Mouse (Mus musculus): Measurements from ENCODE around the gene Trhr2. TPM values are rescaled to one million over a fixed set of nuclear protein-coding genes. Genes with fewer than 3 reads are reported as not detected.
"Not testable (repeated sequence)": the region's sequence is repeated elsewhere in the genome, so short reads cannot be mapped to it uniquely, and the experiment has no call there.

The Trhr2 gene
- polyA plus RNA-seq, 1 experiment, result not detected

GRCm38 (mm10) chr8:122334791-122335490 is 25.6 kb downstream of the Trhr2 start:
- DNase-seq (ENCODE audit: low read depth, low spot score), result no peak
- WGBS, result 95% methylated on average over 13 of the region's 13 CpGs

GRCm38 (mm10) chr8:122333531-122333930 is 27.0 kb downstream of the Trhr2 start:
- DNase-seq (ENCODE audit: low read depth, low spot score), result no peak
- 90% methylated on average over 7 of the region's 7 CpGs for WGBS

GRCm38 (mm10) chr8:122332753-122333506 is 27.6 kb downstream of the Trhr2 start:
- WGBS, result 62% methylated on average over 6 of the region's 6 CpGs

GRCm38 (mm10) chr8:122331134-122331523 is 29.4 kb downstream of the Trhr2 start:
- no peak for DNase-seq (ENCODE audit: low read depth, low spot score)
- WGBS, result 81% methylated on average over 3 of the region's 3 CpGs

More at GRCm38 (mm10) chr8:122332753-122333506, 27.6 kb downstream of the Trhr2 start:
- peak; percentile 53 for DNase-seq (ENCODE audit: low read depth, low spot score)

DNA sequence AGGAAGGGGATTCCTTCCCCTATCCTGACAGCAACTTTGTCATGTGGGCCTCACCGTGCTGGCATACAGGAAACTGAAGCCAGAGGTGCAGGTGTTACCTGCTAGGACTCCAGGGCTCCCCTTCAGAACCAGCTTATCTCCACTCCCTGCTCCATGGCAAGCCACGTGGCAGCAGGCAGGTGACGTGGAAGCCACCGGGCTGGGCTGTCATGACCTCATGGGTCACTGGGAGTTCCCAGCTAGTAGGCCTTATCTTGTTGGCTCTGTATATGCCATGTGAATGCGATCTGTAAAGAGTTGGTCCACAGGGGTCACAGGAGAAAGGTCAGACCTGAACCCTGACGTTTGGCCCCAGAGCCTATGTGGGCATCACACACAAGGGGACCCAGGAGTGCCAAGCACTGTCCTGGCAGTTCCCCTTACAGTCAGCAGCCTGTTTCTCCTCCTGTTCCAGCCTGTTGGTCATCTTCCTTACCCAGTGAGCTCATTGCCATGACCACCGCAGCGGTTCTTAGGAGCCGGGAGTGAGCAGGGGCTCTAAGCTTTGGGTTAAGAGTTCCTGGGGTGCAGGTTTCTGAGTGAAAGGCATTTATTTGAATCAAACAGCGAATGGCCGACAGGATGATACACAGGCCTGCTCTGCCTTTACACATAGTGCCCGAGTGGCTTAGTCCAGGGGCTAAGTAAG is 30.0 kb downstream of the Trhr2 start:
- DNase-seq (ENCODE audit: low read depth, low spot score), result no peak
- WGBS, result 69% methylated on average over 12 of the region's 12 CpGs

DNA sequence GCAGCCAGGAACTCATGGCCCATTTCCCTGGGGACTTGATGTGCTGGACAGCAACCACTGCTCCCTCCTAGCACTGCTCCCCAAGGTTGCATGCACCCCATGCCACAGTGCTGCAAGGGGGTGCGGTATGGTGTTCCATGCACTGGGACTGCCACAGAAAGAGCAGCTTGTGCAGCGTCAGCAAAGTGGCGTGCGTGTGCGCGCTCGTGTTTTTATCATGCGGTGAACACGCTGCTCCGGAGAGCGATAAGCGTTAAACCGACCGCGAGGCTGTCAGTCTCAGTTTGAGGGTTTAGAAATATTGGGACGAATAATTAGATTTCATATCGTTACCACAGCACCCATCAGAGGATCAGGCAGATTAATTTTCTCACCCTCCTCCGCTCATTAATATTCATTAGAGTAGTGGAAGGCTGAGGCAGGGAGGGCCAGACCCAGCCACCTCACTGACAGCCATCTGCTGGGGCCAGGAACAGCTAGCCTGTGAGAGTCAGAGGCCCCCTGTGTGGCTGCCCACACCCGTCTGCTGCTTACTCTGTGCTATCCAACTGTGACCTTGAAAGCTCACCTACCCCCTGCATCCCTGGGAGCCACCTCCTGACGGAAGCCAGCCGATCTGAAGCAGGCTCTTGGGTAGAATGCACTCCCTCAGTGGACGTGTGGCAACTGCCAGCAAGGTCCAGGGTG is 30.9 kb downstream of the Trhr2 start:
- no peak for DNase-seq (ENCODE audit: low read depth, low spot score)
- 91% methylated on average over 22 of the region's 22 CpGs for WGBS

DNA sequence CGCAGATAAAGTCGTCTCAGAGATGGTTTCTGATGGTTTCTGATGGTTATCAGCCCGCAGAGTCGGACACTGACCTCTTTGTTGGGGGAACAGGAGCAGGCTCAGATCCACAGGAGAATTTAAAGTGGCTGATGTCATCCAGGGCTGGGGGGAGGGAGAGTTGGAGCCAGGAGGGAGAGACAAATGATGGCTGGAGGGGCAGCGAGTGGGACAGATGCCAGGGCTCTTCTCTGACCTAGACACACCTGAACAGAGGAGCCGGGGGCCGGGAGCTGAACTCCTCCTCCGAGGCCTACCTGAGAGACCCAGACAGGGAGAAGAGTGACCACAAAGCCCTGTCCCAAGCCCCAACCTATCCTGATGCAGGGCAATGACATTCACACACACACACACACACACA is 31.5 kb downstream of the Trhr2 start:
- WGBS, result 86% methylated on average over 8 of the region's 8 CpGs
- DNase-seq (ENCODE audit: low read depth, low spot score), result no peak

GRCm38 (mm10) chr8:122326114-122326542 is 34.4 kb downstream of the Trhr2 start:
- 89% methylated on average over 14 of the region's 14 CpGs for WGBS
- no peak for DNase-seq (ENCODE audit: low read depth, low spot score)

- 82% methylated on average over 2 of the region's 2 CpGs for WGBS
- DNase-seq (ENCODE audit: low read depth, low spot score), result no peak
Measured at GRCm38 (mm10) chr8:122325196-122325595, 35.4 kb downstream of the Trhr2 start.

- 18% methylated on average over 13 of the region's 13 CpGs for WGBS
- DNase-seq (ENCODE audit: low read depth, low spot score), result not testable (repeated sequence)
Measured at GRCm38 (mm10) chr8:122323951-122324402, 36.6 kb downstream of the Trhr2 start.

DNA sequence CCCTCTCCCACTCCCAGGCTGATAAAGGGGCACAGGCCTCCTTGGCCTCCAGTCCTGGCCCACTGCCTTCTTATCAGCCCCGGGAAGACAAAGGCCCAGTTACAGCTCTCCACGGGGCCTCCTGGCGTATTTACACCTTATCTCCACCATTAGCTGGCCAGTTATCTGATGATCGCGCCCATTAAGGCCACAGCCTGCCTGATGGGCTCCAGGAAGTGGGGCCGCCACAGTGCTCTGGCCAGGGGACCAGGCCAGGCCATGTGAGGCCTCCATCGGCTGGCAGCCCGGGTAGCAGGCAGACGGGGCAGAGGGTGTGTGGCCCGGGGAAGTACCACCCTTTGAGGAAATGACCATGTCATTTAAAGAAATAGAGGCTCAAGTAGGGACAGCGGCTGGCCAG is 37.8 kb downstream of the Trhr2 start:
- no peak for DNase-seq (ENCODE audit: low read depth, low spot score)
- 67% methylated on average over 11 of the region's 11 CpGs for WGBS

- DNase-seq (ENCODE audit: low read depth, low spot score), result no peak
- whole genome bisulfite sequencing, result 92% methylated on average over 7 of the region's 7 CpGs
Measured at GRCm38 (mm10) chr8:122322126-122322525, 38.4 kb downstream of the Trhr2 start.

GRCm38 (mm10) chr8:122321455-122321921 is 39.1 kb downstream of the Trhr2 start:
- 85% methylated on average over 10 of the region's 10 CpGs for WGBS
- DNase-seq (ENCODE audit: low read depth, low spot score), result no peak

DNA sequence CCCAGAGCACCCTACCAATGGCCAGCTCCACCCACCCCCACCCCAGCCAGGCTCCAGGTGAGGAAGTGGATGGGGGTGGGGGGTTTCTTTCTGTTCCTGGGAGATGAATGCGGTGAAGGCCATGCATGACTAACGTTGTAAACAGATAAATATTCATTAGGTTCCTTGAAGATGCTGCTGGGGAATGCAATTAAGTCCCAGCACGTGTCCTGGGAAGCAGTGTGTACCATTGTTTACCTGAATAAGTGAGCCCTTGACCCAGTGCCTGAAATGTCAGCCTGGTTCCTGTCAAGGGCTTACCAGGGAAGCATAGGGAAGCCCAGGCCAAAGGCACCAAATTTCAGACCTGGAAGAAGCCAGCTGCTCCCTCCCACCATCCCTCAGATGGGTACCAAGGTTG is 40.0 kb downstream of the Trhr2 start:
- 66% methylated on average over 3 of the region's 3 CpGs for WGBS

DNA sequence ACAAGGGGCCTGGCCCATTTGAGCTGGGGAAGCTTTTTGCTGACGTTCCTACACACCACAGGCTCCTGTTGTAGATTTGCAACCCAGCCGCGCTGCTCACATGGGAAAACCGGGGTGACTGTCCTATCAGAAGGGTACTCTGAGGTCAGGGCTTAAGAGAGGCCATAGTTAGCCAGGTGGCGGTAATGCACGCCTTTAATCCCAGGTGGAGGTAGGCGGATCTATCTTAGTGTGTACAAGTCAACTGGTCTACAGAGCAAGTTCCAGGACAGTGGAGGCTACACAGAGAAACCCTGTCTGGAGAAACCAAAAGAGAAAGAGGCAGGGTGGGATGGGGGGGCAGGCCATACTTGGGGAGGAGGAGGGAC is 40.9 kb downstream of the Trhr2 start:
- WGBS, result 52% methylated on average over 7 of the region's 7 CpGs
- DNase-seq (ENCODE audit: low read depth, low spot score), result no peak

More for the DNA sequence above, 40.0 kb downstream of the Trhr2 start:
- no peak for DNase-seq (ENCODE audit: low read depth, low spot score)

DNA sequence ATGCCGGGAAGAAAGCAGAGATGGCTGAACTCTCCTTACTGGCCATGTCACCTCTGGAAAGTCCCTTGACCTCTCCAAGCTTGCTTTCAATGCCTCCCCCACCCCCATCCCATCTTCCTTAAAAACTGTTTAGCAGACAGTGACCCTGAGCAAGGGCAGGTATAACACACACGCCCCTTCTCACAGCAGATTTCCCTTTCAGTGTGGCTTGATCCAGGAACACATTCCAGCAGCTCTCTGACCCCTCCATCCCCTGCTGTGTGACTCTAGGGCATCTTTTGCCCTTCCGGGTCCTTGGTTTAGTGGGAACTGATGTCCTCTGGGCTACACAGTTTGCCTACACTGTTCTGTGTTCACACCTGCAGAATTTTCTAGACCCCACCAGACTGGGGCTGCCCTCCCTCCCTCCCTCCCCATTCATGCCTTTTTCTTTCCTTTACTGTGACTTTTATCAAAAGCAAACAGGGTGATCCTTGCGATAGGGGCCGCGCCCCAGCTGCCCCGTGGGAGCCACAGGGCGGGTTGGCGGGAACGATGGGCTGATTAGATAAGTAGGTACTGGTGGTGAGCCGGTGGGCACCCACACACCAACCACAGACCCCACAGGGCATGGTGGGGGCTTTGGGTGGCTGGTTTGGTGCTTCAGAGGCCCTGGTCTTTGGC is 41.4 kb downstream of the Trhr2 start:
- DNase-seq (ENCODE audit: low read depth, low spot score), result no peak
- 40% methylated on average over 11 of the region's 11 CpGs for WGBS

- DNase-seq (ENCODE audit: low read depth, low spot score), result no peak
- WGBS, result 63% methylated on average over 8 of the region's 8 CpGs
Measured at GRCm38 (mm10) chr8:122317918-122318475, 42.5 kb downstream of the Trhr2 start.

GRCm38 (mm10) chr8:122316402-122316801 is 44.1 kb downstream of the Trhr2 start:
- no peak for DNase-seq (ENCODE audit: low read depth, low spot score)
- WGBS, result 74% methylated on average over 2 of the region's 2 CpGs

Measured in large intestine, adult 2 months (tissue).